Mouse (Mus musculus): Measurements from ENCODE around the gene Rbak. TPM values are rescaled to one million over a fixed set of nuclear protein-coding genes. Genes with fewer than 3 reads are reported as not detected.
"Not testable (repeated sequence)": the region's sequence is repeated elsewhere in the genome, so short reads cannot be mapped to it uniquely, and the experiment has no call there.

Gene Rbak
- polyA plus RNA-seq, 1 experiment: 3.1 TPM

DNA sequence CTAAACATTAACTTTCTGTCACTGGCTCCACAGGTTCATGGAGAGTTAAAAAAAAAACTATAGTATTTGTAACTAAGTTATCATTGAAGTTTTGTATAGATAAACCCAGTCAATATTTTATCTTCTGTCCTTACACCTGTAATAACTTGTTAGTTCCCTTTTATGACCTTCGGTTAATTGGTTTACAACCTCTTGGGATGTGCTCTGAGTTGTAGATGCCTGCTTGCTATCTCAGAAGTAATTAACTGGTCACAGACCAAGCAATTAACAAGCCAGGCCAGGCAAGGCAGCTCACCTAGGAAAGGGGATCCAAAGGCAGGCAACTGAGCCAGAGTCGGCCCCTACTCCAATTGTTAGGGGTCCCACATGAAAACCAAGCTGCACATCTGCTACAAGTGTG lies 33.3 kb upstream of the Rbak start:
- Histone ChIP-seq H3ac (ENCODE audit: control insufficient read depth, insufficient read length) (no peak overlapping the region), H3K36me3 (ENCODE audit: control insufficient read depth, insufficient read depth) (no peaks in the 10 kb centered on the region), H3K79me2 (ENCODE audit: control insufficient read depth, insufficient read depth) (no peaks in the 10 kb centered on the region), H3K4me2 (ENCODE audit: low read depth) (no peak overlapping the region), H3K4me3 (no peak overlapping the region), H3K27me3 (ENCODE audit: control insufficient read depth, insufficient read depth, insufficient read length) (peaks cover 15% of the 10 kb centered on the region)
- TF ChIP-seq MYOD1 (IDR thresholded peaks at IDR 0.05; ENCODE audit: control insufficient read depth in 1 of 3, insufficient read length in 2 of 3, low read depth in 2 of 3) (no peak), REST (IDR thresholded peaks at IDR 0.05; ENCODE audit: insufficient read depth, insufficient read length) (no peak), MYOG (IDR thresholded peaks at IDR 0.05; ENCODE audit: control insufficient read depth in 1 of 3, insufficient read depth in 1 of 3, insufficient read length in 2 of 3, low read depth in 2 of 3) (no peak), POLR2AphosphoS2 (IDR thresholded peaks at IDR 0.05; ENCODE audit: insufficient read length, low read depth) (no peak), POLR2A (IDR thresholded peaks at IDR 0.05; ENCODE audit: insufficient read length, low read depth) (no peak), USF1 (IDR thresholded peaks at IDR 0.05; ENCODE audit: low read depth) (no peak), MAX (IDR thresholded peaks at IDR 0.05; ENCODE audit: low read depth) (no peak), E2F4 (IDR thresholded peaks at IDR 0.05; ENCODE audit: insufficient read depth) (no peak), TCF12 (IDR thresholded peaks at IDR 0.05; ENCODE audit: insufficient read depth, poor library complexity, severe bottlenecking) (no peak), CEBPB (IDR thresholded peaks at IDR 0.05; ENCODE audit: insufficient read depth, poor library complexity, severe bottlenecking) (no peak), SRF (IDR thresholded peaks at IDR 0.05; ENCODE audit: control insufficient read depth, insufficient read length, low read depth) (no peak)

DNA sequence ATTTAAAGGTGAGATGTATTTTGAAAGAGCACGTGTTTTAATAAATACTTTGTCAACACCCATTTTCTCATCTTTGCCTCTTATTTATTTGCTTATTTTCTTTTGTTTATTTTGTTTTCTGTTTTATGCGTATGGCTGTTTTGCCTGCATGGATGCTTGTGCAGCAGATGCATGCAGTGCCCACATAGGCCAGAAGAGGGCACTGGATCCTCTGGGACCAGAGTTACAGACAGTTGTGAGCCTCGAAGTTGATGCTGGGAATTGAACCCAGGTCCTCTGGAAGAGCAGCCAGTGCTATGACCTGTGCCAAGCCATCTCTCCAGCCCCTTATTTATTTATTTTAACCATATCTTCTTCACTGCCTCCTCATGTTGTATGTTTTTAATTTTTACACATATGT lies 24.4 kb upstream of the Rbak start:
- no peaks in the 10 kb centered on the region for H3K36me3 ChIP-seq (ENCODE audit: control insufficient read depth, insufficient read depth)
- no peak overlapping the region for H3K4me3 ChIP-seq
- H3K4me2 ChIP-seq (ENCODE audit: low read depth): no peak overlapping the region
- H3ac ChIP-seq (ENCODE audit: control insufficient read depth, insufficient read length): no peak overlapping the region
- no peaks in the 10 kb centered on the region for H3K79me2 ChIP-seq (ENCODE audit: control insufficient read depth, insufficient read depth)
- TF ChIP-seq USF1 (IDR thresholded peaks at IDR 0.05; ENCODE audit: low read depth): no peak
- TF ChIP-seq POLR2AphosphoS2 (IDR thresholded peaks at IDR 0.05; ENCODE audit: insufficient read length, low read depth): no peak
- TF ChIP-seq MAX (IDR thresholded peaks at IDR 0.05; ENCODE audit: low read depth): no peak
- TF ChIP-seq CEBPB (IDR thresholded peaks at IDR 0.05; ENCODE audit: insufficient read depth, poor library complexity, severe bottlenecking): no peak
- no peak for TF ChIP-seq TCF12 (IDR thresholded peaks at IDR 0.05; ENCODE audit: insufficient read depth, poor library complexity, severe bottlenecking)
- TF ChIP-seq SRF (IDR thresholded peaks at IDR 0.05; ENCODE audit: control insufficient read depth, insufficient read length, low read depth): no peak
- TF ChIP-seq REST (IDR thresholded peaks at IDR 0.05; ENCODE audit: insufficient read depth, insufficient read length): no peak
- TF ChIP-seq MYOD1 (IDR thresholded peaks at IDR 0.05; ENCODE audit: control insufficient read depth in 1 of 3, insufficient read length in 2 of 3, low read depth in 2 of 3): no peak
- no peak for TF ChIP-seq MYOG (IDR thresholded peaks at IDR 0.05; ENCODE audit: control insufficient read depth in 1 of 3, insufficient read depth in 1 of 3, insufficient read length in 2 of 3, low read depth in 2 of 3)
- no peak for TF ChIP-seq POLR2A (IDR thresholded peaks at IDR 0.05; ENCODE audit: insufficient read length, low read depth)
- no peak for TF ChIP-seq E2F4 (IDR thresholded peaks at IDR 0.05; ENCODE audit: insufficient read depth)
- no peaks in the 10 kb centered on the region for H3K27me3 ChIP-seq (ENCODE audit: control insufficient read depth, insufficient read depth, insufficient read length)

DNA sequence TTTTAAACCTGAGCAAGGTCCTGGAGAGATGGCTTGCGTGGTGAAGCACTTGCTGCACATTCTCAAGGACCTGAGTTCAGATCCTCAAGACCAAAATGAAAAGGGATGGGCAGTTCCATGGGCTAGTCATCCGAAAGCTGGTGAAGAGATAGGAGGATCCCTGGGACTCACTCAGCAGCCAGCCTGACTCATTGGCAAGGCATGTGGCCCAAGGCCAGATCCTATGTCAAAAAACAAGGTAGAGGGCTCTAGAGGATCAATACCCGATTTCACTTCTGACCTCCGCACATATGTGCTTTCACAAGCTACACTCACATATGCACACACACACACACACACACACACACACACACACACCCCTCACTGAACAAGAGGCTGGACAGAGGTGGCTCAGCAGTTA lies 15.9 kb upstream of the Rbak start:
- Histone ChIP-seq H3K36me3 (ENCODE audit: control insufficient read depth, insufficient read depth) (no peaks in the 10 kb centered on the region), H3K27me3 (ENCODE audit: control insufficient read depth, insufficient read depth, insufficient read length) (peaks cover 5% of the 10 kb centered on the region), H3K4me2 (ENCODE audit: low read depth) (no peak overlapping the region), H3K4me3 (no peak overlapping the region), H3ac (ENCODE audit: control insufficient read depth, insufficient read length) (no peak overlapping the region), H3K79me2 (ENCODE audit: control insufficient read depth, insufficient read depth) (no peaks in the 10 kb centered on the region)
- TF ChIP-seq POLR2A (IDR thresholded peaks at IDR 0.05; ENCODE audit: insufficient read length, low read depth) (no peak), USF1 (IDR thresholded peaks at IDR 0.05; ENCODE audit: low read depth) (no peak), E2F4 (IDR thresholded peaks at IDR 0.05; ENCODE audit: insufficient read depth) (no peak), MYOD1 (IDR thresholded peaks at IDR 0.05; ENCODE audit: control insufficient read depth in 1 of 3, insufficient read length in 2 of 3, low read depth in 2 of 3) (no peak)

DNA sequence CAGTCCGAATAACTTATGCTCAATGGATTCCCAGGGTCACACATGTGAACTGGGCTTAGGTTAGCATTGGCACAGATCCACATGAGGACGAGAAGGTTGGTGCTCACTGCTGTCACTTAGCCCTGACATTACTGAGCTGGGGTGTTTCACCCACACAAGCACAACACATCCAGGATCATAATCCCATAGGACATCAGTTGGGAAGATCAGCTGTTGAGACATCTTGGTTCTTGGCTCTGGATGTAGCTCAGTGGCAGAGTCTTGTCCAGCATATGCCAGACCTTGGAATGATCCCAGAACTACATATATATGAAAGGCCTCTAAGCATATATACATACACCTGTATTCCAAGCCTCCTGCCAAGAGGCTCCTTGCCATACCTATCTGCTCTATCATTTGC lies 14.6 kb upstream of the Rbak start:
- Histone ChIP-seq H3K36me3 (ENCODE audit: control insufficient read depth, insufficient read depth) (no peaks in the 10 kb centered on the region), H3K4me3 (no peak overlapping the region), H3ac (ENCODE audit: control insufficient read depth, insufficient read length) (no peak overlapping the region), H3K4me2 (ENCODE audit: low read depth) (no peak overlapping the region), H3K79me2 (ENCODE audit: control insufficient read depth, insufficient read depth) (no peaks in the 10 kb centered on the region), H3K27me3 (ENCODE audit: control insufficient read depth, insufficient read depth, insufficient read length) (peaks cover 11% of the 10 kb centered on the region)
- TF ChIP-seq CEBPB (IDR thresholded peaks at IDR 0.05; ENCODE audit: insufficient read depth, poor library complexity, severe bottlenecking): no peak
- TF ChIP-seq TCF12 (IDR thresholded peaks at IDR 0.05; ENCODE audit: insufficient read depth, poor library complexity, severe bottlenecking): no peak
- no peak for TF ChIP-seq MYOD1 (IDR thresholded peaks at IDR 0.05; ENCODE audit: control insufficient read depth in 1 of 3, insufficient read length in 2 of 3, low read depth in 2 of 3)
- TF ChIP-seq POLR2A (IDR thresholded peaks at IDR 0.05; ENCODE audit: insufficient read length, low read depth): no peak
- no peak for TF ChIP-seq MAX (IDR thresholded peaks at IDR 0.05; ENCODE audit: low read depth)
- TF ChIP-seq TCF3 (IDR thresholded peaks at IDR 0.05; ENCODE audit: insufficient read length, low read depth): no peak
- no peak for TF ChIP-seq USF1 (IDR thresholded peaks at IDR 0.05; ENCODE audit: low read depth)
- TF ChIP-seq POLR2AphosphoS2 (IDR thresholded peaks at IDR 0.05; ENCODE audit: insufficient read length, low read depth): no peak
- TF ChIP-seq E2F4 (IDR thresholded peaks at IDR 0.05; ENCODE audit: insufficient read depth): no peak
- no peak for TF ChIP-seq REST (IDR thresholded peaks at IDR 0.05; ENCODE audit: insufficient read depth, insufficient read length)
- no peak for TF ChIP-seq SRF (IDR thresholded peaks at IDR 0.05; ENCODE audit: control insufficient read depth, insufficient read length, low read depth)
- TF ChIP-seq MYOG (IDR thresholded peaks at IDR 0.05; ENCODE audit: control insufficient read depth in 1 of 3, insufficient read depth in 1 of 3, insufficient read length in 2 of 3, low read depth in 2 of 3): no peak

DNA sequence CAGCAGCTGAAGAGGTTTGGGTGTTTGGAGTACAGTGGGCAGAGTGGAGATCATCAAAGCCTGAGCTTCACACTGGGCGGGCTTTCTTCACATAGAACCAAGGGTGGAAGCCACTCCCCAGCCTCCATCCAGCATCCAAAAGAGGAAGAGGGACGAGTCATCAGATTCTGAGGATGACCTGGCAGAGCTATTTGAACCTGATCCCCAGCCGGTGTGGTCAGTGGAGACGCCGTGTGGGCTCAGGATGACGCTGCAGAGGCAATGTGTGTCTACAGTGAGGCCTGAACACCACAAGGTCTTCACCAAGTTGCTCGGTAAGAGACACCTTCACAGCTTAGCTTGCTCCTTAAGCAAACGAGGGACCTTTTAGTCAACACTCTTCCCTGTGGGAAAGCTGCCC lies 14.2 kb upstream of the Rbak start:
- not testable (repeated sequence) for H3K4me3 ChIP-seq; H3K4me2 ChIP-seq (ENCODE audit: low read depth); H3ac ChIP-seq (ENCODE audit: control insufficient read depth, insufficient read length); H3K79me2 ChIP-seq (ENCODE audit: control insufficient read depth, insufficient read depth); H3K36me3 ChIP-seq (ENCODE audit: control insufficient read depth, insufficient read depth)
- H3K27me3 ChIP-seq (ENCODE audit: control insufficient read depth, insufficient read depth, insufficient read length): peaks cover 11% of the 10 kb centered on the region

All from myocyte (in vitro differentiated cells).